Mouse (Mus musculus) CH12.LX (cell line): ENCODE measurements at regions not wholly inside any gene's neighbourhood (a gene's known extent, or its start where the extent isn't known, plus 50 kb on each side); places are given as distances from the start of the nearest gene placed in this dataset.

Experiments used
- DNase-seq: peaks from one replicate; pipeline ENCODE4 v3.0.0-alpha.2; 2013; ENCODE audit errors: extremely low read depth
- H3K27ac ChIP-seq: 2 replicates; pipeline ENCODE4 v1.5.1; 2012; ENCODE audit warnings: low read depth, mild to moderate bottlenecking, control low read depth, moderate library complexity; ENCODE audit not compliant: insufficient read depth
- H3K27me3 ChIP-seq: replicated peaks from 2 replicates; pipeline ENCODE3; 2012; ENCODE audit warnings: inconsistent platforms
- H3K36me3 ChIP-seq, 2 experiments: replicated peaks in 1 of 2; 2 replicates each; pipeline versions ENCODE3 to v1.6.1; 2012; ENCODE audit warnings: inconsistent platforms in 1 of 2, low read length in 1 of 2, mild to moderate bottlenecking in 1 of 2, mixed read lengths in 1 of 2, moderate library complexity in 1 of 2; ENCODE audit not compliant: control insufficient read depth in 1 of 2, insufficient read depth in 1 of 2
- H3K4me1 ChIP-seq, 2 experiments: 2 replicates each; pipeline ENCODE4 v1.6.1; 2012; ENCODE audit warnings: inconsistent platforms in 1 of 2, moderate library complexity in 1 of 2; ENCODE audit not compliant: insufficient read depth in 2 of 2, control insufficient read depth in 1 of 2
- H3K4me2 ChIP-seq: 2 replicates; pipeline ENCODE4 v1.6.1; 2012; ENCODE audit warnings: low read depth, mild to moderate bottlenecking, control low read depth; ENCODE audit not compliant: poor library complexity, insufficient read depth, severe bottlenecking
- H3K4me3 ChIP-seq, 3 experiments: fragments of 150-350 bp in 1 of 3; sonication (generic) in 1 of 3; replicated peaks in 1 of 3; 2 replicates each; pipeline versions ENCODE3 to v1.5.1; 2011 to 2012; ENCODE audit warnings: low read depth in 2 of 3, low read length in 2 of 3, mild to moderate bottlenecking in 2 of 3, moderate library complexity in 2 of 3, control low read depth in 1 of 3, improper control_type of control experiment in 1 of 3, inconsistent platforms in 1 of 3, mixed read lengths in 1 of 3; ENCODE audit not compliant: poor library complexity in 1 of 3
- H3K79me2 ChIP-seq: replicated peaks from 2 replicates; pipeline ENCODE4 v1.6.1; 2012; ENCODE audit warnings: mild to moderate bottlenecking, moderate library complexity; ENCODE audit not compliant: control insufficient read depth, poor library complexity, insufficient read depth, severe bottlenecking; ENCODE audit errors: extremely low read depth
- H3K9ac ChIP-seq: 2 replicates; pipeline ENCODE4 v1.6.1; 2012; ENCODE audit warnings: low read depth, mild to moderate bottlenecking, control low read depth, moderate library complexity; ENCODE audit not compliant: insufficient read depth
- H3K9me3 ChIP-seq: replicated peaks from 2 replicates; pipeline ENCODE3; 2012; ENCODE audit warnings: low read length, inconsistent platforms, mixed read lengths
- BHLHE40 ChIP-seq: IDR thresholded peaks from 2 replicates; pipeline ENCODE4 v1.6.1; 2011; ENCODE audit warnings: mild to moderate bottlenecking, low read depth, low read length, improper control_type of control experiment
- CHD1 ChIP-seq: IDR thresholded peaks from 2 replicates; pipeline ENCODE4 v1.6.1; 2012; ENCODE audit warnings: low read depth, low read length, improper control_type of control experiment, inconsistent platforms
- CHD2 ChIP-seq: IDR thresholded peaks from 2 replicates; pipeline ENCODE4 v1.6.1; 2011; ENCODE audit warnings: low read length, improper control_type of control experiment
- E2F4 ChIP-seq: IDR thresholded peaks from 2 replicates; pipeline ENCODE4 v1.6.1; 2011; ENCODE audit warnings: low read depth, low read length, improper control_type of control experiment; ENCODE audit not compliant: insufficient replicate concordance
- ETS1 ChIP-seq: conservative IDR thresholded peaks from 2 replicates; pipeline ENCODE4 v1.6.1; 2012; ENCODE audit warnings: low read depth, mild to moderate bottlenecking, inconsistent platforms, low read length, improper control_type of control experiment, moderate library complexity
- GABPA ChIP-seq: IDR thresholded peaks from 2 replicates; pipeline ENCODE4 v1.6.1; 2012; ENCODE audit warnings: low read depth, low read length, improper control_type of control experiment, inconsistent platforms; ENCODE audit not compliant: insufficient replicate concordance
- HCFC1 ChIP-seq: IDR thresholded peaks from 2 replicates; pipeline ENCODE4 v1.6.1; 2012; ENCODE audit warnings: low read depth, mild to moderate bottlenecking, inconsistent platforms, low read length, improper control_type of control experiment
- JUN ChIP-seq: IDR thresholded peaks from 2 replicates; pipeline ENCODE4 v1.6.1; 2011; ENCODE audit warnings: low read depth, mild to moderate bottlenecking, low read length, improper control_type of control experiment, moderate library complexity; ENCODE audit not compliant: insufficient read depth
- JUND ChIP-seq: conservative IDR thresholded peaks from 2 replicates; pipeline ENCODE4 v1.6.1; 2011; ENCODE audit warnings: low read depth, low read length, improper control_type of control experiment
- KAT2A ChIP-seq: IDR thresholded peaks from 2 replicates; pipeline ENCODE4 v1.6.1; 2012; ENCODE audit warnings: low read length, improper control_type of control experiment, inconsistent platforms; ENCODE audit not compliant: insufficient replicate concordance
- MAZ ChIP-seq: IDR thresholded peaks from 2 replicates; pipeline ENCODE4 v1.6.1; 2012; ENCODE audit warnings: low read depth, mild to moderate bottlenecking, inconsistent platforms, low read length, improper control_type of control experiment, moderate library complexity
- MEF2A ChIP-seq: IDR thresholded peaks from 2 replicates; pipeline ENCODE4 v1.6.1; 2014; ENCODE audit warnings: low read depth, mild to moderate bottlenecking, inconsistent platforms, low read length, improper control_type of control experiment, borderline replicate concordance
- MXI1 ChIP-seq: IDR thresholded peaks from 2 replicates; pipeline ENCODE4 v1.6.1; 2011; ENCODE audit warnings: mild to moderate bottlenecking, low read depth, low read length, improper control_type of control experiment
- MYC ChIP-seq: IDR thresholded peaks from 2 replicates; pipeline ENCODE4 v1.6.1; 2011; ENCODE audit warnings: low read depth, mild to moderate bottlenecking, improper control_type of control experiment, low read length
- NRF1 ChIP-seq: IDR thresholded peaks from 2 replicates; pipeline ENCODE4 v1.6.1; 2014; ENCODE audit warnings: low read depth, mild to moderate bottlenecking, inconsistent platforms, low read length, improper control_type of control experiment, moderate library complexity
- PAX5 ChIP-seq: IDR thresholded peaks from 2 replicates; pipeline ENCODE4 v1.6.1; 2012; ENCODE audit warnings: low read length, inconsistent platforms, mixed read lengths
- RAD21 ChIP-seq: IDR thresholded peaks from 2 replicates; pipeline ENCODE4 v1.6.1; 2011; ENCODE audit warnings: low read depth, mild to moderate bottlenecking, low read length, improper control_type of control experiment, moderate library complexity
- SMC3 ChIP-seq: IDR thresholded peaks from 2 replicates; pipeline ENCODE4 v1.6.1; 2011; ENCODE audit warnings: low read depth, low read length, improper control_type of control experiment
- TBP ChIP-seq: conservative IDR thresholded peaks from 2 replicates; pipeline ENCODE4 v1.6.1; 2011; ENCODE audit warnings: low read depth, low read length, improper control_type of control experiment
- TCF12 ChIP-seq: IDR thresholded peaks from 2 replicates; pipeline ENCODE4 v1.6.1; 2014; ENCODE audit warnings: low read depth, mild to moderate bottlenecking, inconsistent platforms, low read length, improper control_type of control experiment
- UBTF ChIP-seq: IDR thresholded peaks from 2 replicates; pipeline ENCODE4 v1.6.1; 2012; ENCODE audit warnings: low read depth, mild to moderate bottlenecking, inconsistent platforms, low read length, improper control_type of control experiment, moderate library complexity
- USF1 ChIP-seq: IDR thresholded peaks from 2 replicates; pipeline ENCODE4 v1.6.1; 2014; ENCODE audit warnings: low read depth, mild to moderate bottlenecking, inconsistent platforms, low read length, improper control_type of control experiment
- ZC3H11A ChIP-seq: IDR thresholded peaks from 2 replicates; pipeline ENCODE4 v1.6.1; 2012; ENCODE audit warnings: low read depth, mild to moderate bottlenecking, inconsistent platforms, low read length, improper control_type of control experiment
- ZMIZ1 ChIP-seq: IDR thresholded peaks from 2 replicates; pipeline ENCODE4 v1.6.1; 2012; ENCODE audit warnings: low read depth, mild to moderate bottlenecking, inconsistent platforms, low read length, improper control_type of control experiment
- dilution Hi-C: fragments of 300-500 bp; cut with MboI; formaldehyde crosslinking; loops from 2 replicates; pipeline ENCODE4 v1.14.3; 2020; ENCODE audit warnings: low sequenced_read_pairs; ENCODE audit not compliant: extremely low pct_unique_long_range_greater_than_20kb, extremely low pct_ligation_motif_present
- in situ Hi-C: fragments of 300-500 bp; cut with MboI; formaldehyde crosslinking; loops from 3 replicates; pipeline ENCODE4 v1.14.3; 2019; ENCODE audit warnings: low sequenced_read_pairs, low pct_ligation_motif_present, low pct_unique_long_range_greater_than_20kb, mixed read lengths

DNA sequence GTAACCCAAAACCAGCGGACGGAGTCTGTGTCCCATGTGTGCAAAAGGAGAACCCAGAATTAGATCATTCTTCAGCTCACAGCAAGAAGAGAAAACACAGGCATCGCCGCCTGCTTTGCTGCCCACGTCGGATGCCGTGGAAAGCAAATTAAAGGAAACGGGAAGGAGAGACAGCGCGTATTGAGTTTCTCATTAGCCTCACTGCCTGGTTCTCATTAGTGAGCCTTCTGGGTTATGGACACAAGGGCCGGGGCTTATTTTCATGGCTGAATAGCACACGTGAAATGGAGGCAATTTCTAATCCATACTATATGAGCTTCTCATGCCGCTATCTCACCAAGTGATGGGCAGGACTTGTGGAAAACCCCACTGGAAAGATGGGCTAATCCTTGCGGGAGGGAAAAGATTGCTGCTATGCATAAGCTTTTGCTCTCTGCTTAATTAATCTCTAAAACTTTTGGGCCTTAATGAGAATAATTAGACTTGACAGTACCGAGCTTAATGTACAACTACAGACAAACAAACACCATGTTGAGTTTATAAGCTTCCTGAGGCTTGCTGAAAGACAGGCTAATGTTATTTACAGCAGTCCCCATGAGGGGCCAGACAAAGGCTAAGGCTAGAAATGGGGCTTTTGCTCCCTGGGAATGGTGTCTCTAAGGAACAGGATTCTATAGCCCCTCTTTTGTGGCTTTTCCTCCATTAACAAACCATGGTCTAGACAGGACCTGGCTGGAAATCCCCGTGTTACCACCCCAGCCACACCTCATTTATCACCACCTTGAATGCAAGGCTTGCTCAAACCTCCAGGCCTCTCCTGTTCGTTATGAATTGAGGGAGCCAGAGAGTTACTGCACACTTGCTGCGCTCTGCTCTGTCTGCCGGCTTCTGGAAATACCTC is 145.8 kb downstream of the Cd83 start:
- no peak overlapping the region for H3K27ac ChIP-seq
- in situ Hi-C loops: no loop called here
- H3K27me3 ChIP-seq: no peaks in the 10 kb centered on the region
- H3K4me2 ChIP-seq: no peak overlapping the region
- H3K4me3 ChIP-seq: no peak overlapping the region
- dilution Hi-C loops: no loop called here
- H3K9ac ChIP-seq: no peak overlapping the region
- TF ChIP-seq KAT2A (no peak), E2F4 (no peak), UBTF (no peak), PAX5 (no peak), SMC3 (no peak), ZMIZ1 (no peak), TBP (no peak), JUND (no peak), USF1 (no peak), JUN (no peak), CHD2 (no peak), ZC3H11A (no peak), MAZ (no peak), RAD21 (no peak), HCFC1 (no peak), MYC (no peak), GABPA (no peak)
- no peak for DNase-seq
- H3K4me1 ChIP-seq: peaks cover 0 to 11% of the 10 kb centered on the region in 2 experiments; a peak in 2 of 4 replicates
- H3K36me3 ChIP-seq: no peaks in the 10 kb centered on the region
- no peaks in the 10 kb centered on the region for H3K79me2 ChIP-seq
- H3K9me3 ChIP-seq: no peaks in the 10 kb centered on the region

- no peaks in the 10 kb centered on the region for H3K27me3 ChIP-seq
- H3K4me2 ChIP-seq: no peak overlapping the region
- H3K27ac ChIP-seq: no peak overlapping the region
- no peak for DNase-seq
- dilution Hi-C loops (no loop called here), in situ Hi-C loops (no loop called here)
- no peak for TF ChIP-seq MXI1
- TF ChIP-seq ETS1: no peak
- TF ChIP-seq MEF2A: no peak
- TF ChIP-seq GABPA: no peak
- TF ChIP-seq USF1: no peak
- TF ChIP-seq HCFC1: no peak
- TF ChIP-seq NRF1: no peak
- no peak for TF ChIP-seq CHD1
- no peak for TF ChIP-seq ZC3H11A
- no peak for TF ChIP-seq TCF12
- no peak for TF ChIP-seq BHLHE40
- no peaks in the 10 kb centered on the region for H3K9me3 ChIP-seq
- peaks cover 0 to 11% of the 10 kb centered on the region in 2 experiments; a peak in 2 of 4 replicates for H3K4me1 ChIP-seq
- H3K36me3 ChIP-seq: no peaks in the 10 kb centered on the region
- no peaks in the 10 kb centered on the region for H3K79me2 ChIP-seq
- H3K4me3 ChIP-seq: no peak overlapping the region
- H3K9ac ChIP-seq: no peak overlapping the region
These were observed 148.4 kb downstream of the Cd83 start for GRCm38 (mm10) chr13:43932946-43933345.
